Mouse (Mus musculus) bone marrow, adult 2 months (tissue): ENCODE data around the gene Galnt5. TPM values are rescaled to one million over a fixed set of nuclear protein-coding genes. Genes with fewer than 3 reads are reported as not detected.

ENCODE experiments used
- H3K27ac ChIP-seq: fragments of 200-500 bp; 2 replicates; pipeline ENCODE4 v1.5.1; 2012; ENCODE audit warnings: low read depth, mild to moderate bottlenecking, control low read depth, inconsistent platforms, low read length; ENCODE audit not compliant: control insufficient read depth, poor library complexity, insufficient read depth
- H3K4me1 ChIP-seq: fragments of 200-500 bp; 2 replicates; pipeline ENCODE4 v1.6.1; 2011; ENCODE audit warnings: low read length; ENCODE audit not compliant: control insufficient read depth, insufficient read depth
- H3K4me3 ChIP-seq: fragments of 200-500 bp; replicated peaks from 2 replicates; pipeline ENCODE3; 2011; ENCODE audit warnings: mild to moderate bottlenecking, low read depth, low read length, control low read depth; ENCODE audit not compliant: control insufficient read depth
- CTCF ChIP-seq: fragments of 200-500 bp; IDR thresholded peaks from 2 replicates; pipeline ENCODE4 v1.5.1; 2011; ENCODE audit warnings: low read length, control low read depth; ENCODE audit not compliant: control insufficient read depth, insufficient read depth
- POLR2A ChIP-seq: fragments of 200-500 bp; IDR thresholded peaks from 2 replicates; pipeline ENCODE4 v1.6.1; 2011; ENCODE audit warnings: low read depth, mild to moderate bottlenecking, control low read depth, low read length, borderline replicate concordance; ENCODE audit not compliant: control insufficient read depth
- WGBS: fragments of 180-500 bp; shearing (Covaris S2); methylation state at CpG from one replicate; pipeline ENCODE4 v1.1.7; 2018; 5-methylcytosine and 5-hydroxymethylcytosine counted together
- polyA plus RNA-seq: library from polyadenylated mRNA; stranded (reverse); fragments of >200 nt; gene quantifications from 2 replicates; pipeline ENCODE4 v1.2.4, GENCODE M21; 2011; ENCODE audit warnings: low replicate concordance; ENCODE audit not compliant: missing spikeins, insufficient read depth, insufficient read length

The Galnt5 gene
- not detected in 2 replicates for polyA plus RNA-seq

DNA sequence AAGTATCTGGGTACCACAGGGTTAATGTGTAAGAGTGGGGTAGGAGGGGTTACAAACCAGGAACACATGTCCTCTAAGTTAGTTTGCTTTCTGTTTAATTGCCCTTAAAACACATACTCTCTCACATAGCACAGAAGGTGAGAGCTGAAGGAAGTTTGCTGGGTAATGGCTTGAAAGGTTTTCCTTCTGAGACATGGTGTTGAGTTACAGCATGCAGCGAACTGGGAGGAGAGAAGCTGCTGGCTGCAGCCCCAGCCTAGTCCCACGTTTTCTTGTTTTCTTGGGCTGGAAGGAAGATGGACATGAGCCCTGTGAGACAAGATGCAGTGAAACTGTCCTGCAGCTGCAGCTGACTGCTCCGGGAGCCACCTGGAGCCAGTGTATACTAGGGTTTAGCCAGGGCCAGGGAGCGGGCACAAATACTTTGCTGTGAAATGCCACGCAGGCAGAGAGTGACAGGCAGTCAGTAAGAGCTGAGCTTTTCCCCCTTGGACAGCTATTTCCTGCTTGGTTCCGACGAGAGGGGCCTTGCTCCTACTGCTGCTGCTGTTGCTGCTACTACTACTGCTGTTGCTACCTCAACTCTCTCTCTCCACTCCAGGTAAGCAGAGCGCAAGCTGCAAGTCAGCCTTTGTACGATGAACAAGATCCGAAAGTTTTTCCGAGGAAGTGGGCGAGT, at the start of gene Galnt5:
Gene Galnt5, plus strand, starts transcription at position 133 of the 679 bp plus-strand sequence.
- H3K4me1 ChIP-seq: no peaks in the 10 kb centered on the region
- WGBS: 20% methylated on average over 12 of the region's 12 CpGs
- no peak within 1 kb of the TSS for H3K27ac ChIP-seq
- TF ChIP-seq POLR2A: no peak
- TF ChIP-seq CTCF: no peak
- no peak within 1 kb of the TSS for H3K4me3 ChIP-seq

- WGBS: 76% methylated on average over 2 of the region's 2 CpGs
Measured at GRCm38 (mm10) chr2:57951620-57952019, 46.1 kb upstream of the Galnt5 start.

GRCm38 (mm10) chr2:57960786-57961185, 36.9 kb upstream of the Galnt5 start:
- no peak overlapping the region for H3K27ac ChIP-seq
- TF ChIP-seq POLR2A (no peak), CTCF (no peak)
- no peak overlapping the region for H3K4me3 ChIP-seq
- H3K4me1 ChIP-seq: no peaks in the 10 kb centered on the region
- 76% methylated on average over 5 of the region's 5 CpGs for WGBS

More at GRCm38 (mm10) chr2:57951620-57952019, 46.1 kb upstream of the Galnt5 start:
- H3K4me3 ChIP-seq: no peak overlapping the region
- no peak overlapping the region for H3K27ac ChIP-seq
- TF ChIP-seq POLR2A (no peak), CTCF (no peak)
- H3K4me1 ChIP-seq: no peaks in the 10 kb centered on the region

- TF ChIP-seq CTCF (no peak), POLR2A (no peak)
- Histone ChIP-seq H3K4me3 (no peak overlapping the region), H3K4me1 (no peaks in the 10 kb centered on the region), H3K27ac (no peak overlapping the region)
Measured at GRCm38 (mm10) chr2:57982248-57982647, 15.4 kb upstream of the Galnt5 start.

GRCm38 (mm10) chr2:57991084-57991483, 6.6 kb upstream of the Galnt5 start:
- Histone ChIP-seq H3K27ac (no peak overlapping the region), H3K4me3 (no peak overlapping the region), H3K4me1 (no peaks in the 10 kb centered on the region)
- 78% methylated on average over 2 of the region's 2 CpGs for WGBS
- TF ChIP-seq POLR2A (no peak), CTCF (no peak)

DNA sequence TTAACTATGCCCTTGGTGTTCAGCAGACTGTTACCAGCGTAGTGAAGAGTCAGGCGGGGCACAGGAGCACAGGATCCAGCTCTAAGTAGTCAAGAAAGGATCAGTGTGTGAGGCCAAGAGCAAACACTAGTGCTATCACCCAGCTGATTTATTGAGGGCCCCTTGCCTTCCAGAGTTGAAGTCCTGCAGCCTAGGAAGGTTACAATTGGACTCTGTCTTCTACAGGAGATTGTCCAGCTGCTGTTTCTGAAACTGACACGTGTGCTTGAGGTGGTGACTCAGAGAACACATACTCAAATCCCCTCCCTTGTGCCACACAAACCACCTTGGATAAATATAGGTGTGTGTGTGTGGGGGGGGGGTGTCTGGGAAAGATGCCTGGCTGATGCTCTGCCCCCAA, 3.8 kb downstream of the Galnt5 start:
- H3K4me1 ChIP-seq: no peaks in the 10 kb centered on the region
- WGBS: 65% methylated on average over 3 of the region's 3 CpGs
- TF ChIP-seq POLR2A (no peak), CTCF (no peak)
- H3K4me3 ChIP-seq: no peak overlapping the region
- H3K27ac ChIP-seq: no peak overlapping the region

- Histone ChIP-seq H3K4me1 (no peaks in the 10 kb centered on the region), H3K4me3 (no peak overlapping the region), H3K27ac (no peak overlapping the region)
- no peak for TF ChIP-seq POLR2A
- TF ChIP-seq CTCF: no peak
- 85% methylated on average over 5 of the region's 5 CpGs for WGBS
Measured at GRCm38 (mm10) chr2:58007081-58007480, 9.4 kb downstream of the Galnt5 start.

DNA sequence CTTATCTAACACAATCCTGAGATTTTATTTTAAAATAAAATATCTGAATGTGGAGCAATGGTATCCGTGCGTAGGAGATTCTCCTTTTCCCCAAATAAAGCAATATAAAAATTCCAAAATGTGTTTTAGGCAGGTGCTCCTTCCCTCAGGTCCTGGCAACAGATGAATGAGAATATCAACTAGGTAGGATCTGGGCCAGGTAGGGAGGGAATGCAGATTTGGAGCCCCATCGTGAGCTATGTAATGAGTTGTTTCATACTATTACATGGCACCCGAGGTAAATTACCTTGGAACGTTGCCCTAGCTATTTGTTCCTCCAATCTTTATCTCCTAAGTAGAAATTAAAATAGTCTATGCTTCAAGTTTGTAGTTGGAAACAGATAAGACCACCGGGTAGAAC, 25.9 kb downstream of the Galnt5 start:
- TF ChIP-seq CTCF (no peak), POLR2A (no peak)

GRCm38 (mm10) chr2:58026740-58027139, 29.1 kb downstream of the Galnt5 start:
- H3K27ac ChIP-seq: no peak overlapping the region
- no peaks in the 10 kb centered on the region for H3K4me1 ChIP-seq
- 79% methylated on average over 5 of the region's 5 CpGs for WGBS
- no peak overlapping the region for H3K4me3 ChIP-seq
- TF ChIP-seq POLR2A: no peak

More for the DNA sequence above, 25.9 kb downstream of the Galnt5 start:
- 79% methylated on average over 6 of the region's 6 CpGs for WGBS
- H3K4me3 ChIP-seq: no peak overlapping the region
- H3K4me1 ChIP-seq: no peaks in the 10 kb centered on the region
- no peak overlapping the region for H3K27ac ChIP-seq
